Mouse (Mus musculus) ovary, postnatal 10 days (tissue): ENCODE data around the gene Eif4e3.

ENCODE experiments used
- DNase-seq: peaks from one replicate; pipeline ENCODE4 v3.0.0; 2022; ENCODE audit warnings: low spot score

Eif4e3 gene

GRCm38 (mm10) chr6:99665457-99666317, 884 bp downstream of the Eif4e3 start:
- DNase-seq: no peak

- DNase-seq: no peak
Measured at GRCm38 (mm10) chr6:99663232-99663631, 3.3 kb downstream of the Eif4e3 start.

GRCm38 (mm10) chr6:99660443-99660842, 6.1 kb downstream of the Eif4e3 start:
- DNase-seq: no peak

- no peak for DNase-seq
Measured at GRCm38 (mm10) chr6:99658586-99658985, 8.0 kb downstream of the Eif4e3 start.

GRCm38 (mm10) chr6:99656088-99656487, 10.5 kb downstream of the Eif4e3 start:
- no peak for DNase-seq

GRCm38 (mm10) chr6:99655488-99655887, 11.1 kb downstream of the Eif4e3 start:
- no peak for DNase-seq

- no peak for DNase-seq
Measured at GRCm38 (mm10) chr6:99654343-99654742, 12.2 kb downstream of the Eif4e3 start.

- no peak for DNase-seq
Measured at GRCm38 (mm10) chr6:99652341-99652740, 14.2 kb downstream of the Eif4e3 start.

GRCm38 (mm10) chr6:99649307-99649706, 17.3 kb downstream of the Eif4e3 start:
- DNase-seq: no peak

GRCm38 (mm10) chr6:99646344-99646743, 20.2 kb downstream of the Eif4e3 start:
- DNase-seq: no peak

GRCm38 (mm10) chr6:99644876-99645275, 21.7 kb downstream of the Eif4e3 start:
- DNase-seq: no peak

GRCm38 (mm10) chr6:99644386-99644785, 22.2 kb downstream of the Eif4e3 start:
- DNase-seq: no peak

GRCm38 (mm10) chr6:99643439-99644199, 23.0 kb downstream of the Eif4e3 start:
- peak; percentile 38 for DNase-seq

GRCm38 (mm10) chr6:99637456-99637855, 29.1 kb downstream of the Eif4e3 start:
- no peak for DNase-seq

GRCm38 (mm10) chr6:99636801-99637200, 29.8 kb downstream of the Eif4e3 start:
- no peak for DNase-seq

- no peak for DNase-seq
Measured at GRCm38 (mm10) chr6:99636121-99636520, 30.4 kb downstream of the Eif4e3 start.

- no peak for DNase-seq
Measured at GRCm38 (mm10) chr6:99632121-99632980, 34.2 kb downstream of the Eif4e3 start.

- no peak for DNase-seq
Measured at GRCm38 (mm10) chr6:99631637-99632036, 34.9 kb downstream of the Eif4e3 start.

- no peak for DNase-seq
Measured at GRCm38 (mm10) chr6:99629726-99630458, 36.7 kb downstream of the Eif4e3 start.

- no peak for DNase-seq
Measured at GRCm38 (mm10) chr6:99626347-99626746, 40.2 kb downstream of the Eif4e3 start.

- no peak for DNase-seq
Measured at GRCm38 (mm10) chr6:99625803-99626202, 40.8 kb downstream of the Eif4e3 start.
